Mouse (Mus musculus): Measurements from ENCODE around the gene Fbf1. TPM values are rescaled to one million over a fixed set of nuclear protein-coding genes. Genes with fewer than 3 reads are reported as not detected.

Fbf1 gene
- polyA plus RNA-seq, 1 experiment from 2014 or later, result 59.0 TPM

GRCm38 (mm10) chr11:116176010-116176409 is 8.0 kb upstream of the Fbf1 start:
- ATAC-seq (ENCODE audit: low FRiP score, low read depth), result no peak
- Histone ChIP-seq H3K27me3 (no peaks in the 10 kb centered on the region), H3K27ac (replicated peaks) (no peak overlapping the region), H3K4me2 (no peak overlapping the region), H3K36me3 (peaks cover 88% of the 10 kb centered on the region), H3K9ac (no peak overlapping the region), H3K4me1 (replicated peaks) (no peaks in the 10 kb centered on the region), H3K9me3 (no peaks in the 10 kb centered on the region), H3K4me3 (no peak overlapping the region)
- 85% methylated on average over 7 of the region's 7 CpGs for WGBS

- peaks cover 79% of the 10 kb centered on the region for H3K36me3 ChIP-seq
Observed at GRCm38 (mm10) chr11:116174775-116175448, 6.9 kb upstream of the Fbf1 start.

GRCm38 (mm10) chr11:116171959-116172358 is 4.0 kb upstream of the Fbf1 start:
- H3K9ac ChIP-seq, result no peak overlapping the region
- 76% methylated on average over 2 of the region's 2 CpGs for WGBS
- no peak overlapping the region for H3K4me2 ChIP-seq
- no peak for ATAC-seq (ENCODE audit: low FRiP score, low read depth)
- peaks cover 54% of the 10 kb centered on the region for H3K36me3 ChIP-seq
- no peaks in the 10 kb centered on the region for H3K9me3 ChIP-seq
- H3K27me3 ChIP-seq, result no peaks in the 10 kb centered on the region
- peaks cover 8% of the 10 kb centered on the region for H3K4me1 ChIP-seq (replicated peaks)
- no peak overlapping the region for H3K27ac ChIP-seq (replicated peaks)
- no peak overlapping the region for H3K4me3 ChIP-seq

More at GRCm38 (mm10) chr11:116174775-116175448, 6.9 kb upstream of the Fbf1 start:
- no peak overlapping the region for H3K4me3 ChIP-seq
- H3K4me1 ChIP-seq (replicated peaks), result no peaks in the 10 kb centered on the region
- no peaks in the 10 kb centered on the region for H3K27me3 ChIP-seq
- 91% methylated on average over 22 of the region's 22 CpGs for WGBS
- H3K4me2 ChIP-seq, result no peak overlapping the region
- H3K9me3 ChIP-seq, result no peaks in the 10 kb centered on the region
- no peak overlapping the region for H3K27ac ChIP-seq (replicated peaks)
- ATAC-seq (ENCODE audit: low FRiP score, low read depth), result no peak
- H3K9ac ChIP-seq, result no peak overlapping the region

GRCm38 (mm10) chr11:116170003-116170800 is 2.2 kb upstream of the Fbf1 start:
- Histone ChIP-seq H3K36me3 (peaks cover 39% of the 10 kb centered on the region), H3K4me2 (no peak overlapping the region), H3K9ac (no peak overlapping the region), H3K27me3 (no peaks in the 10 kb centered on the region), H3K9me3 (no peaks in the 10 kb centered on the region), H3K4me1 (replicated peaks) (peaks cover 23% of the 10 kb centered on the region), H3K4me3 (no peak overlapping the region), H3K27ac (replicated peaks) (no peak overlapping the region)
- 89% methylated on average over 5 of the region's 5 CpGs for WGBS
- ATAC-seq (ENCODE audit: low FRiP score, low read depth), result no peak

GRCm38 (mm10) chr11:116169214-116169613 is 1.2 kb upstream of the Fbf1 start:
- Histone ChIP-seq H3K4me3 (no peak overlapping the region), H3K27me3 (no peaks in the 10 kb centered on the region), H3K27ac (replicated peaks) (no peak overlapping the region), H3K4me2 (no peak overlapping the region), H3K9me3 (no peaks in the 10 kb centered on the region), H3K4me1 (replicated peaks) (peaks cover 23% of the 10 kb centered on the region), H3K9ac (no peak overlapping the region), H3K36me3 (peaks cover 35% of the 10 kb centered on the region)
- no peak for ATAC-seq (ENCODE audit: low FRiP score, low read depth)
- 84% methylated on average over 3 of the region's 3 CpGs for WGBS

GRCm38 (mm10) chr11:116167232-116167631 is 734 bp downstream of the Fbf1 start:
- H3K36me3 ChIP-seq, result peaks cover 20% of the 10 kb centered on the region
- no peak for ATAC-seq (ENCODE audit: low FRiP score, low read depth)
- peak overlapping the region; percentile 83 for H3K4me2 ChIP-seq
- H3K9me3 ChIP-seq, result no peaks in the 10 kb centered on the region
- peak overlapping the region; percentile 81 for H3K4me3 ChIP-seq
- WGBS, result 4% methylated on average over 6 of the region's 6 CpGs
- H3K27me3 ChIP-seq, result no peaks in the 10 kb centered on the region
- peaks cover 35% of the 10 kb centered on the region for H3K4me1 ChIP-seq (replicated peaks)
- H3K27ac ChIP-seq (replicated peaks), result peak overlapping the region; percentile 91
- H3K9ac ChIP-seq, result peak overlapping the region; percentile 74

- WGBS, result 15% methylated on average over 9 of the region's 9 CpGs
- Histone ChIP-seq H3K4me3 (no peak overlapping the region), H3K4me2 (no peak overlapping the region), H3K9me3 (no peaks in the 10 kb centered on the region), H3K4me1 (replicated peaks) (peaks cover 32% of the 10 kb centered on the region), H3K27me3 (no peaks in the 10 kb centered on the region), H3K9ac (no peak overlapping the region), H3K36me3 (peaks cover 32% of the 10 kb centered on the region), H3K27ac (replicated peaks) (no peak overlapping the region)
- no peak for ATAC-seq (ENCODE audit: low FRiP score, low read depth)
Observed at GRCm38 (mm10) chr11:116163002-116163401, 5.0 kb downstream of the Fbf1 start.

- Histone ChIP-seq H3K4me3 (no peak overlapping the region), H3K9me3 (no peaks in the 10 kb centered on the region), H3K9ac (no peak overlapping the region), H3K36me3 (peaks cover 40% of the 10 kb centered on the region), H3K4me2 (no peak overlapping the region), H3K27me3 (no peaks in the 10 kb centered on the region), H3K27ac (replicated peaks) (no peak overlapping the region), H3K4me1 (replicated peaks) (peaks cover 31% of the 10 kb centered on the region)
- WGBS, result 54% methylated on average over 10 of the region's 10 CpGs
- ATAC-seq (ENCODE audit: low FRiP score, low read depth), result 0 out of 2 replicates have a peak, but pooled peaks have one; percentile 31
Observed at GRCm38 (mm10) chr11:116162146-116162545, 5.8 kb downstream of the Fbf1 start.

- Histone ChIP-seq H3K4me1 (replicated peaks) (peaks cover 23% of the 10 kb centered on the region), H3K4me2 (no peak overlapping the region), H3K9ac (no peak overlapping the region), H3K27ac (replicated peaks) (no peak overlapping the region), H3K27me3 (no peaks in the 10 kb centered on the region), H3K36me3 (peaks cover 48% of the 10 kb centered on the region), H3K4me3 (no peak overlapping the region), H3K9me3 (no peaks in the 10 kb centered on the region)
- ATAC-seq (ENCODE audit: low FRiP score, low read depth), result no peak
- WGBS, result 68% methylated on average over 12 of the region's 12 CpGs
Observed at GRCm38 (mm10) chr11:116161312-116161711, 6.7 kb downstream of the Fbf1 start.

- WGBS, result 93% methylated on average over 2 of the region's 2 CpGs
- ATAC-seq (ENCODE audit: low FRiP score, low read depth), result no peak
- no peak overlapping the region for H3K4me3 ChIP-seq
- no peak overlapping the region for H3K4me2 ChIP-seq
- no peaks in the 10 kb centered on the region for H3K27me3 ChIP-seq
- no peak overlapping the region for H3K9ac ChIP-seq
- no peaks in the 10 kb centered on the region for H3K9me3 ChIP-seq
- peaks cover 83% of the 10 kb centered on the region for H3K36me3 ChIP-seq
- H3K4me1 ChIP-seq (replicated peaks), result no peaks in the 10 kb centered on the region
- no peak overlapping the region for H3K27ac ChIP-seq (replicated peaks)
Observed at GRCm38 (mm10) chr11:116150960-116151359, 17.0 kb downstream of the Fbf1 start.

GRCm38 (mm10) chr11:116149341-116149740 is 18.6 kb downstream of the Fbf1 start:
- 84% methylated on average over 6 of the region's 6 CpGs for WGBS
- Histone ChIP-seq H3K27ac (replicated peaks) (no peak overlapping the region), H3K4me1 (replicated peaks) (0 out of 2 replicates have a peak, but pooled peaks cover 3% of the 10 kb centered on the region), H3K9ac (no peak overlapping the region), H3K27me3 (no peaks in the 10 kb centered on the region), H3K4me3 (no peak overlapping the region), H3K36me3 (peaks cover 84% of the 10 kb centered on the region), H3K4me2 (no peak overlapping the region), H3K9me3 (no peaks in the 10 kb centered on the region)
- no peak for ATAC-seq (ENCODE audit: low FRiP score, low read depth)

- H3K4me2 ChIP-seq, result no peak overlapping the region
- H3K4me3 ChIP-seq, result no peak overlapping the region
- 61% methylated on average over 20 of the region's 20 CpGs for WGBS
- H3K9me3 ChIP-seq, result no peaks in the 10 kb centered on the region
- H3K36me3 ChIP-seq, result peaks cover 83% of the 10 kb centered on the region
- no peaks in the 10 kb centered on the region for H3K27me3 ChIP-seq
- no peak for ATAC-seq (ENCODE audit: low FRiP score, low read depth)
- H3K9ac ChIP-seq, result no peak overlapping the region
- H3K27ac ChIP-seq (replicated peaks), result no peak overlapping the region
- 0 out of 2 replicates have a peak, but pooled peaks cover 3% of the 10 kb centered on the region for H3K4me1 ChIP-seq (replicated peaks)
Observed at GRCm38 (mm10) chr11:116148761-116149221, 19.2 kb downstream of the Fbf1 start.

All from hindbrain, embryonic 15.5 days (tissue).